Mouse (Mus musculus) testis, adult 2 months (tissue): ENCODE data around the gene Stx3.

Experiments used
- CTCF ChIP-seq: fragments of 200-500 bp; IDR thresholded peaks from 2 replicates; pipeline ENCODE4 v1.5.1; 2012; ENCODE audit warnings: low read depth, mild to moderate bottlenecking, inconsistent platforms, low read length, moderate library complexity; ENCODE audit not compliant: control insufficient read depth, insufficient read depth, insufficient replicate concordance
- POLR2A ChIP-seq: fragments of 200-500 bp; IDR thresholded peaks from 2 replicates; pipeline ENCODE4 v1.6.1; 2012; ENCODE audit warnings: low read depth, mild to moderate bottlenecking, inconsistent platforms, low read length, moderate library complexity; ENCODE audit not compliant: control insufficient read depth

DNA sequence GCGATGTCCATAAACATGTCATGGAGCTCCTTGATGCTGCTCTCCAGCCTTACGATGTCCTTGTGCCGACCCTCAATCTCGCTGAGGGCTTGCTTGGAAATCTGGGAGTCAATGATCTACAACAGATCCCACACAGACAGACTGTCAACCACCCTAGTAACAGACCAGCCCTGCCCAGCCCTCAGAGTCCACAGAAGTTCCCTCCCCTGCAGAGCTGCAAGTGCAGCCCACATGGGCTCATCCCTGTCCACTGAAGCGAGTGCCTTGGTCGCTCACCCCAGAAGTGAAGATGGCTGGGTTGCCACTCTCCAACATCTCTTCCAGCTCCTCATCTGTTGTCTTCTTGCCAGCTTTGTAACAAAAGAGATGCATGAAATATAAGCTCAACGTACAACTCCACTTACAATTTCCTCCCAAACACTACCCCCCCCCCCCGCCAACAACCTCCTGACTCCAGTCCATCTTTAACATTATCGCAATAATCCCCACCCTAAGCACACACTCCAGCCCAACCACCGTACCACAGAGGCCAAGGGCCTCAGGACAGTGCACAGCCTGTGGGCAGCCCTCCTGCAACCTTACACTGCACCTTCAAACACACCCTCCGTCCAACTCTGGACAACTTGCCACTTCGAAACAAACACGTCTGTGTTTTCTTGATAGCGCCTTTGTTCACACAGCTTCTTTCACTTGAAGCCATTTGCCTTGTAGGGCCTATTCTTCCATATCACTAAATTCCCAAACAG lies 33.6 kb downstream of the Stx3 start:
- TF ChIP-seq POLR2A (no peak), CTCF (no peak)
